26 mouse cellular contexts compared by ENCODE assay signal in the genomic region with DNA sequence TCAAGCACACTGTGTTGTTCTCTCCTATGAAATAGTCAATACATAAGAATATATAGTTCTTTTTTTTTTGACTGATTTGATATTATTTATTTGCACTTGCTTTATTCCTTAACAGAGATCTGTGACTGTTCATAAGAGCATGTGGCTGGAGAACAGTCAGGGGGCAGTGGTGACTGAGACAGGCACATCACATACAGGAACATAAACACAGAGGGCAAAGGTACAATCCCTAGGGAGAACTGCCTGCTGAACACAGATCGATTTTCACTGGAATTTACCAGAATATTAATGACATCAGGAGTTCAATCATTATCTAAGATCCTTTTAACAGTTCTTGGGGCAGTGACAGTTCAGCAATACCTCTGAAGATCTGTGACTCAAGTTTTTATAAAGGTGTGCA.
"Had no signal": no experiment of that assay in that cellular context is flagged by ENCODE, and none has a peak within 500 bp of the region (broad histone marks: within the 10 kb centered on the region; RNA-seq: fewer than 3 reads in every experiment).

No protein-coding gene starts in this region.

- H3K9me3 ChIP-seq: heart, embryonic 10.5 days; heart, embryonic 12.5 days; hindbrain, embryonic 12.5 days; intestine, embryonic 15.5 days; kidney, embryonic 15.5 days; limb, embryonic 13.5 days; limb, embryonic 15.5 days had no signal

- H3K4me2 ChIP-seq: heart, embryonic 12.5 days; hindbrain, embryonic 12.5 days; hindbrain, embryonic 14.5 days; intestine, embryonic 15.5 days; kidney, embryonic 15.5 days; limb, embryonic 13.5 days; limb, embryonic 15.5 days had no signal

- DNase-seq: gastrocnemius, adult 2 months; gastrocnemius, postnatal 10 days; gastrocnemius, postnatal 25 days; heart, adult 18-20 months; heart, postnatal 10 days; heart, postnatal 4 days; kidney, adult 2 months; kidney, adult 9 months; kidney, postnatal 14 days; kidney, postnatal 36 days; layer of hippocampus, adult 9-11 months; layer of hippocampus, postnatal 36 days; left cerebral cortex, postnatal 4 days had no signal

- ATAC-seq: hindbrain, embryonic 16.5 days; inflammation-experienced regulatory T-cells, adult 6 months; intestine, embryonic 15.5 days; intestine, postnatal 0 days had no signal

- H3K4me1 ChIP-seq: heart, embryonic 10.5 days; heart, embryonic 12.5 days; hindbrain, embryonic 12.5 days; intestine, embryonic 15.5 days; kidney, embryonic 15.5 days; limb, embryonic 13.5 days; limb, embryonic 15.5 days had no signal

- H3K9ac ChIP-seq: heart, embryonic 12.5 days; hindbrain, embryonic 12.5 days; hindbrain, embryonic 14.5 days; intestine, embryonic 15.5 days; kidney, embryonic 15.5 days; limb, embryonic 13.5 days; limb, embryonic 15.5 days; liver, embryonic 14.5 days had no signal

- H3K27me3 ChIP-seq: heart, embryonic 12.5 days; hindbrain, embryonic 12.5 days; intestine, embryonic 15.5 days; kidney, embryonic 15.5 days; limb, embryonic 13.5 days; limb, embryonic 15.5 days had no signal

- H3K4me3 ChIP-seq: gastrocnemius, adult 2 months; heart, embryonic 10.5 days; heart, embryonic 12.5 days; hindbrain, embryonic 12.5 days; intestine, embryonic 15.5 days; kidney, embryonic 15.5 days; limb, embryonic 13.5 days; limb, embryonic 15.5 days had no signal

- H3K36me3 ChIP-seq: heart, embryonic 10.5 days; heart, embryonic 12.5 days; hindbrain, embryonic 12.5 days; intestine, embryonic 15.5 days; kidney, embryonic 15.5 days; limb, embryonic 13.5 days; limb, embryonic 15.5 days had no signal

- H3K27ac ChIP-seq: gastrocnemius, adult 2 months; heart, embryonic 10.5 days; hindbrain, embryonic 12.5 days; hindbrain, embryonic 14.5 days; intestine, embryonic 15.5 days; kidney, embryonic 15.5 days; kidney, postnatal 0 days; limb, embryonic 13.5 days; limb, embryonic 15.5 days; liver, embryonic 14.5 days had no signal
